Mouse (Mus musculus): ENCODE measurements around the gene Akap2. TPM values are rescaled to one million over a fixed set of nuclear protein-coding genes. Genes with fewer than 3 reads are reported as not detected.
A peak's percentile ranks its signal among the peaks of the same experiment; 100 is the strongest.

Akap2 gene
- polyA plus RNA-seq, 1 experiment from 2014 or later: 5.6 TPM

DNA sequence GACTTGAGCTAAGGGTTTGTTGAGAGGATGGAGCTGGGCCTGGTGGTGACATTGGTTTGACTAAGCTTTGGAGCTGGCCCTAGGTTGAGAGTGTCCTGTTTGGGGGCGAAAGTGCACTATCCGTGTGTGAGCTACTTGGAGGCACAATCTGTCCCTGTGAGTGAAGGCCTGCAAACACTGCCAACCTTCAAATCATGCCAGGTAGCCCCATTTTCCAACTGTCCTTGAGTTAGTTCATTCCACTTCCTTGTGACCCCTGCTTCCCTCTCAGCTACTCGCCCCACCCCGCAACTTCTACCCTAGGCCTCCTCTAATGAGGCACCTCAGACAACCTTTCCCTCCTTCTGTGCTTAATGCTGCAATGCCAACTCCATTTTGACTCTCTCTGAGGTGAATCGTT, 84.5 kb downstream of the Akap2 start:
- no peak for ATAC-seq (replicated peaks; ENCODE audit: low FRiP score)
- no peaks in the 10 kb centered on the region for H3K36me3 ChIP-seq (ENCODE audit: control insufficient read depth, insufficient read depth, low read length)
- H3K27me3 ChIP-seq (replicated peaks; ENCODE audit: control insufficient read depth, insufficient read depth, low read length): no peaks in the 10 kb centered on the region
- H3K9me3 ChIP-seq (ENCODE audit: control insufficient read depth, low read length): no peaks in the 10 kb centered on the region
- no peak overlapping the region for H3K4me2 ChIP-seq
- no peak overlapping the region for H3K9ac ChIP-seq (ENCODE audit: low read depth, low read length)
- no peak overlapping the region for H3K27ac ChIP-seq (ENCODE audit: low read depth, low read length)
- 90% methylated on average over 5 of the region's 5 CpGs for WGBS
- H3K4me1 ChIP-seq (replicated peaks; ENCODE audit: control insufficient read depth, insufficient read depth, low read length): peaks cover 15% of the 10 kb centered on the region
- no peak for DNase-seq (ENCODE audit: low spot score)
- H3K4me3 ChIP-seq (ENCODE audit: low read depth, low read length): no peak overlapping the region

DNA sequence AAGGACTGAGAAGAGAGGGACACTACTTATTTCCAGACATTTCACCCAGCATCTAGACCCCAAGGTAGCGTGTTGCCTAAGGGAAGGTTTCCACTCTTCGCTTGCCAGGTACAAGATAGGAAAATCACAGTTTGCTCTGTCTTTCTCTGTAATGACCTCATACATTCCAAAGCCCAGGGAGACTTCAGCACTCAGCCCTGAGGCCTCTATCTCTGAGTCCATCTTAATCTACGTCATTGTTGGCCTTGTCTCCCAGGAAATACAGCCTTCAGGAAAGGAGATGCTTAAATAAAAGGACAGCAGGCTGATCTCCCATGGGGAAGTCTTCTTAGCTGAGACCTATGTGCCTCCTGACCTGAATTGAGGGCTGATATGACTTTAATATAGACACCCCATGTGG, 85.0 kb downstream of the Akap2 start:
- no peak for ATAC-seq (replicated peaks; ENCODE audit: low FRiP score)
- WGBS: 81% methylated on average over 3 of the region's 3 CpGs
- Histone ChIP-seq H3K4me2 (no peak overlapping the region), H3K27ac (ENCODE audit: low read depth, low read length) (no peak overlapping the region), H3K4me3 (ENCODE audit: low read depth, low read length) (no peak overlapping the region), H3K36me3 (ENCODE audit: control insufficient read depth, insufficient read depth, low read length) (no peaks in the 10 kb centered on the region), H3K4me1 (replicated peaks; ENCODE audit: control insufficient read depth, insufficient read depth, low read length) (peaks cover 14% of the 10 kb centered on the region), H3K27me3 (replicated peaks; ENCODE audit: control insufficient read depth, insufficient read depth, low read length) (no peaks in the 10 kb centered on the region), H3K9ac (ENCODE audit: low read depth, low read length) (no peak overlapping the region), H3K9me3 (ENCODE audit: control insufficient read depth, low read length) (no peaks in the 10 kb centered on the region)
- no peak for DNase-seq (ENCODE audit: low spot score)

DNA sequence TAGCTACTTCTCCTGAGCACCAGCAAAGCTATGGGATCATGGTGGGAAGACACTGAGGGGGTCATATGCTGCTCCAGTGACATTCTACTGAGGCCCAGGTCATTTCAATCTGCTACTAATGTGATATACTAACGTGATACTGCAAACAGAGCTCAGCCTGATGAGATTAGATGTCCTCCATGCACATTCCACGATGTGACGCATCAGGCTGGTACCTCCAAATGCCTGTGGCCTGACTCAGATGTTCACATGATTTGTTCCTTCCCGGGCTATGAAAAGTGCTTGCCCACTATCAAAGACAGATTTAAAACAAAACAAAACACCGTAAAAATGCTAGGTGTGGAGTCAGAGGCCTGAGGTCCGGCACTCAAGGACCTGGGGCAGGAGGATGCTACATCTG, 87.4 kb downstream of the Akap2 start:
- ATAC-seq (replicated peaks; ENCODE audit: low FRiP score) (no peak), DNase-seq (ENCODE audit: low spot score) (no peak)
- Histone ChIP-seq H3K9me3 (ENCODE audit: control insufficient read depth, low read length) (no peaks in the 10 kb centered on the region), H3K4me3 (ENCODE audit: low read depth, low read length) (no peak overlapping the region), H3K36me3 (ENCODE audit: control insufficient read depth, insufficient read depth, low read length) (no peaks in the 10 kb centered on the region), H3K27ac (ENCODE audit: low read depth, low read length) (no peak overlapping the region), H3K4me1 (replicated peaks; ENCODE audit: control insufficient read depth, insufficient read depth, low read length) (no peaks in the 10 kb centered on the region), H3K4me2 (no peak overlapping the region), H3K9ac (ENCODE audit: low read depth, low read length) (no peak overlapping the region), H3K27me3 (replicated peaks; ENCODE audit: control insufficient read depth, insufficient read depth, low read length) (no peaks in the 10 kb centered on the region)
- 80% methylated on average over 6 of the region's 6 CpGs for WGBS

DNA sequence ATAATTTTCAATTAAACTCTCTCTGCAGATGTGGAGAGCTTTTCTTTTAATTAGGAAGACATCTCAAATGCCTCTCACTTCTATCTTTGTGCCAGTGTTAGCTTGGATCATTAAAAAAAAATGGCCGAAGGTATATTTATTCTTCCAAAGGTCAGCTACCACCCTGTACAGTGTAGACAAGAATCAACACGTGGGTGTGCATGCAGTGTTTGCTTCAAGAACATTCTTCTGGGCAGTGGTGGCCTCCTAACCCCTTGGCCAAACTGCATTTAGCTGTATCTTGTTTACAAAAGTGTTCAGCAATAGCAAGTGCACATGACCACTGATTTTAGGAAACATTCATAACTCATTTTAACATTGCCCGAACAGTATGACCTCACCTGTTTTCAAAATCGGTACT, 92.0 kb downstream of the Akap2 start:
- Histone ChIP-seq H3K4me1 (replicated peaks; ENCODE audit: control insufficient read depth, insufficient read depth, low read length) (0 out of 2 replicates have a peak, but pooled peaks cover 4% of the 10 kb centered on the region), H3K27me3 (replicated peaks; ENCODE audit: control insufficient read depth, insufficient read depth, low read length) (no peaks in the 10 kb centered on the region), H3K4me2 (no peak overlapping the region), H3K27ac (ENCODE audit: low read depth, low read length) (no peak overlapping the region), H3K4me3 (ENCODE audit: low read depth, low read length) (no peak overlapping the region), H3K36me3 (ENCODE audit: control insufficient read depth, insufficient read depth, low read length) (no peaks in the 10 kb centered on the region), H3K9ac (ENCODE audit: low read depth, low read length) (no peak overlapping the region), H3K9me3 (ENCODE audit: control insufficient read depth, low read length) (no peaks in the 10 kb centered on the region)
- no peak for DNase-seq (ENCODE audit: low spot score)
- 78% methylated on average over 4 of the region's 4 CpGs for WGBS
- ATAC-seq (replicated peaks; ENCODE audit: low FRiP score): no peak

- no peak overlapping the region for H3K9ac ChIP-seq (ENCODE audit: low read depth, low read length)
- DNase-seq (ENCODE audit: low spot score) (no peak), ATAC-seq (replicated peaks; ENCODE audit: low FRiP score) (no peak)
- H3K9me3 ChIP-seq (ENCODE audit: control insufficient read depth, low read length): no peaks in the 10 kb centered on the region
- H3K4me1 ChIP-seq (replicated peaks; ENCODE audit: control insufficient read depth, insufficient read depth, low read length): 0 out of 2 replicates have a peak, but pooled peaks cover 4% of the 10 kb centered on the region
- no peak overlapping the region for H3K4me2 ChIP-seq
- H3K4me3 ChIP-seq (ENCODE audit: low read depth, low read length): no peak overlapping the region
- 76% methylated on average over 1 of the region's 1 CpGs for WGBS
- H3K36me3 ChIP-seq (ENCODE audit: control insufficient read depth, insufficient read depth, low read length): no peaks in the 10 kb centered on the region
- H3K27ac ChIP-seq (ENCODE audit: low read depth, low read length): 0 out of 2 replicates have a peak overlapping the region, but pooled peaks have one; percentile 57
- no peaks in the 10 kb centered on the region for H3K27me3 ChIP-seq (replicated peaks; ENCODE audit: control insufficient read depth, insufficient read depth, low read length)
Measured at GRCm38 (mm10) chr4:57812075-57812474, 94.6 kb downstream of the Akap2 start.

DNA sequence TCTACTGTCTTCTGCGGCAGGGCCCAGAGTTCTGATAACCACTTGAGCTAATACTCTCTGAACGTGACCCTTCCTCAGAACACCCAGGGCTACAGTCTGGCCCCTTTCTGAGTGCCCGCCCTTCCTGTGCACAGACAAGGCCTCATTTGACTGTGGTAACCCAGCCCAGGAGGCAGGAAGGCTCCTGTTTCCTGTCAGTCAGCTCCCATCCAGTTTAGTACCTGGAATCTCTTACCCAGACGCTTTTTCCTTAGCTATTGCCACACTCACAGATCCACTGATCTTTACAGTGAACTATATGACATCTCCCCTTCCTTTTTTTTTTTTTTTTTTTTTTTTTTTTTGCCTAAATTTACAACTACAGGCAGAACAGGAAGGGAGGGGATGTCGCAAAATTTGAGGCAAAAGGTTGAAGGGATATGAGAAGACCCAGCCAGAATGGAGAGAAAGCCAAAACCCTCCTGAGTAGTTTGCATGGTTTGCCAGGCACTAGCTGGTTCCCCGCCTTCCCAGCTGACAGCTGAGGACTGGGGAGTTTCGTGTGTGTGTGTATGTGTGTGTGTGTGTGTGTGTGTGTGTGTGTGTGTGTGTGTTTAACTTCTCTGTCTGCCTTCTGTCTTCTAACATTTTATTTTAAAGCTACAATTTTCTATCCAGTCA, 95.6 kb downstream of the Akap2 start:
- Histone ChIP-seq H3K4me2 (0 out of 2 replicates have a peak overlapping the region, but pooled peaks have one; percentile 14), H3K27ac (ENCODE audit: low read depth, low read length) (peak overlapping the region; percentile 57; the same call in 1 of the 2 replicates)
- ATAC-seq (replicated peaks; ENCODE audit: low FRiP score): peak; percentile 86

GRCm38 (mm10) chr4:57813576-57813945, 96.1 kb downstream of the Akap2 start:
- Histone ChIP-seq H3K4me3 (ENCODE audit: low read depth, low read length) (no peak overlapping the region), H3K27ac (ENCODE audit: low read depth, low read length) (peak overlapping the region; percentile 57; the same call in 1 of the 2 replicates), H3K9ac (ENCODE audit: low read depth, low read length) (no peak overlapping the region), H3K4me2 (no peak overlapping the region), H3K27me3 (replicated peaks; ENCODE audit: control insufficient read depth, insufficient read depth, low read length) (no peaks in the 10 kb centered on the region), H3K4me1 (replicated peaks; ENCODE audit: control insufficient read depth, insufficient read depth, low read length) (0 out of 2 replicates have a peak, but pooled peaks cover 4% of the 10 kb centered on the region), H3K36me3 (ENCODE audit: control insufficient read depth, insufficient read depth, low read length) (no peaks in the 10 kb centered on the region), H3K9me3 (ENCODE audit: control insufficient read depth, low read length) (no peaks in the 10 kb centered on the region)
- DNase-seq (ENCODE audit: low spot score) (no peak), ATAC-seq (replicated peaks; ENCODE audit: low FRiP score) (no peak)
- 65% methylated on average over 4 of the region's 4 CpGs for WGBS

More for the DNA sequence above, 95.6 kb downstream of the Akap2 start:
- no peak overlapping the region for H3K4me3 ChIP-seq (ENCODE audit: low read depth, low read length)
- 0 out of 2 replicates have a peak, but pooled peaks cover 4% of the 10 kb centered on the region for H3K4me1 ChIP-seq (replicated peaks; ENCODE audit: control insufficient read depth, insufficient read depth, low read length)
- DNase-seq (ENCODE audit: low spot score): no peak
- H3K9me3 ChIP-seq (ENCODE audit: control insufficient read depth, low read length): no peaks in the 10 kb centered on the region
- no peaks in the 10 kb centered on the region for H3K27me3 ChIP-seq (replicated peaks; ENCODE audit: control insufficient read depth, insufficient read depth, low read length)
- H3K36me3 ChIP-seq (ENCODE audit: control insufficient read depth, insufficient read depth, low read length): no peaks in the 10 kb centered on the region
- no peak overlapping the region for H3K9ac ChIP-seq (ENCODE audit: low read depth, low read length)
- 32% methylated on average over 7 of the region's 7 CpGs for WGBS

- Histone ChIP-seq H3K27ac (ENCODE audit: low read depth, low read length) (no peak overlapping the region), H3K27me3 (replicated peaks; ENCODE audit: control insufficient read depth, insufficient read depth, low read length) (no peaks in the 10 kb centered on the region), H3K4me3 (ENCODE audit: low read depth, low read length) (no peak overlapping the region), H3K9ac (ENCODE audit: low read depth, low read length) (no peak overlapping the region), H3K9me3 (ENCODE audit: control insufficient read depth, low read length) (no peaks in the 10 kb centered on the region), H3K36me3 (ENCODE audit: control insufficient read depth, insufficient read depth, low read length) (no peaks in the 10 kb centered on the region), H3K4me2 (no peak overlapping the region), H3K4me1 (replicated peaks; ENCODE audit: control insufficient read depth, insufficient read depth, low read length) (0 out of 2 replicates have a peak, but pooled peaks cover 4% of the 10 kb centered on the region)
- ATAC-seq (replicated peaks; ENCODE audit: low FRiP score): no peak
- WGBS: 80% methylated on average over 2 of the region's 2 CpGs
- no peak for DNase-seq (ENCODE audit: low spot score)
Measured at GRCm38 (mm10) chr4:57815355-57815754, 97.9 kb downstream of the Akap2 start.

DNA sequence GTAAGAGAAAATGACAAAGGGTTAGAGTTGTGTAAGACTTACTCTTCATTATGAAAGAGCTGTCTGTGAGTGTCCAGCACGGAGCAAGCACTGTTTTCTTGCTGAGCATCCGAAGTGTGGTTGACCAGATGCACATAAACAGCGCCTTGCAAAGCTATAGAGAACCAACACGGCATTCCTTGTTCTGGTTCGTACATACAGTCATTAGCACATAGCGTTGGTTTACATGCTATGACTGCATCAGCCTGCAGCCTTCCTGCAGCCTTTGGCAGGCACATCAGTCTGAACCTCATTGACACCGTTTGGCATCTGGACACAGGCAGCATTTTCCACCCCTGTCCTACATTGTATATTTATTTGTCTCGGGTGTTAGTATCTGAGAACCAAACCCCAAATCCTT, 98.7 kb downstream of the Akap2 start:
- H3K27me3 ChIP-seq (replicated peaks; ENCODE audit: control insufficient read depth, insufficient read depth, low read length): no peaks in the 10 kb centered on the region
- 86% methylated on average over 8 of the region's 8 CpGs for WGBS
- H3K36me3 ChIP-seq (ENCODE audit: control insufficient read depth, insufficient read depth, low read length): no peaks in the 10 kb centered on the region
- 0 out of 2 replicates have a peak, but pooled peaks cover 4% of the 10 kb centered on the region for H3K4me1 ChIP-seq (replicated peaks; ENCODE audit: control insufficient read depth, insufficient read depth, low read length)
- H3K9ac ChIP-seq (ENCODE audit: low read depth, low read length): no peak overlapping the region
- H3K4me2 ChIP-seq: no peak overlapping the region
- H3K4me3 ChIP-seq (ENCODE audit: low read depth, low read length): no peak overlapping the region
- H3K27ac ChIP-seq (ENCODE audit: low read depth, low read length): no peak overlapping the region
- DNase-seq (ENCODE audit: low spot score): no peak
- no peaks in the 10 kb centered on the region for H3K9me3 ChIP-seq (ENCODE audit: control insufficient read depth, low read length)
- ATAC-seq (replicated peaks; ENCODE audit: low FRiP score): no peak

Data from liver, embryonic 11.5 days (tissue).